17 mouse cellular contexts compared by ENCODE assay signal in the genomic region with DNA sequence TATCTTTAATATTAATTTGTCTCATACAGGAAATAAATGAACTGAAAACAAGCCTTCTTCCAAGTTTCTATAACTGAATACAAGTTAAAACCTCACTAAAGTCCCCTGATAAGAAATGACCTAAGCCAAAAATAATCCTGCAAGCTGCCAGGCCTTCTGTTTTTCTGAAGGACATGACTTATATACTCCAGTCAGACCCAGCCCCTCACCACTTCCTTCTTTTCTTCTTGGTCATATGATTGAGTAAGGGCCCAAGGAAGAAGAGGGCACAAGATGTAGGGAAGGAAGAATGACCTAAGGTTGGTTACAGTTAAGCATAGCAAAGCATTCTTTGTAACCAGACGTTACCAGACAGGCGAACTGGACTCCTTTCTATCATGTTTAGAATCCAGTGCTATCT. TPM values are rescaled to one million over a fixed set of nuclear protein-coding genes. Genes with fewer than 3 reads are reported as not detected.
DNase-seq lines count a peak whose midpoint lies in the region; ATAC-seq and TF ChIP-seq lines count a peak whose summit lies in the region.
"Had no signal": no experiment of that assay in that cellular context is flagged by ENCODE, and none has a peak within 500 bp of the region (broad histone marks: within the 10 kb centered on the region; RNA-seq: fewer than 3 reads in every experiment).

No protein-coding gene starts in this region.

- no peak overlapping the region for H3K4me3 ChIP-seq in kidney, postnatal 0 days (replicated peaks; ENCODE audit: low read depth, low read length)
- H3K4me3 ChIP-seq: hindbrain, embryonic 10.5 days; midbrain, embryonic 12.5 days had no signal

- no peak overlapping the region for H3K4me2 ChIP-seq in kidney, postnatal 0 days (ENCODE audit: low read length)
- H3K4me2 ChIP-seq: midbrain, embryonic 12.5 days had no signal

- 79% methylated on average over 2 of the region's 2 CpGs for WGBS in kidney, postnatal 0 days

- no peaks in the 10 kb centered on the region for H3K36me3 ChIP-seq in kidney, postnatal 0 days (ENCODE audit: insufficient read depth, low read length)
- H3K36me3 ChIP-seq: hindbrain, embryonic 10.5 days; midbrain, embryonic 12.5 days had no signal

- peak overlapping the region; percentile 70 for H3K27ac ChIP-seq in kidney, postnatal 0 days
- H3K27ac ChIP-seq: hindbrain, embryonic 10.5 days; midbrain, embryonic 12.5 days had no signal

- no peaks in the 10 kb centered on the region for H3K4me1 ChIP-seq in kidney, postnatal 0 days (replicated peaks; ENCODE audit: insufficient read depth, low read length)
- H3K4me1 ChIP-seq: hindbrain, embryonic 10.5 days; midbrain, embryonic 12.5 days had no signal

- no peak for TF ChIP-seq CTCF in kidney, postnatal 0 days (IDR thresholded peaks at IDR 0.05; ENCODE audit: low read depth)

- no peaks in the 10 kb centered on the region for H3K9me3 ChIP-seq in kidney, postnatal 0 days (replicated peaks; ENCODE audit: low read length)
- H3K9me3 ChIP-seq: hindbrain, embryonic 10.5 days; midbrain, embryonic 12.5 days had no signal

- no peak for ATAC-seq in kidney, postnatal 0 days (replicated peaks; ENCODE audit: low FRiP score, low read depth)
- peak; percentile 86 for ATAC-seq in megakaryocyte, adult 5-6 weeks (ENCODE audit: poor library complexity, severe bottlenecking)
- no peak for ATAC-seq in megakaryocyte-erythroid progenitor cell, adult 5-6 weeks (replicated peaks; ENCODE audit: low FRiP score, low TSS enrichment, poor library complexity, severe bottlenecking)
- ATAC-seq: forebrain, embryonic 16.5 days; inflammation-experienced regulatory T-cells, adult 6 months; Patski had no signal

- peak; percentile 94 for DNase-seq in heart, adult 11 months
- DNase-seq in heart, adult 8-10 months (ENCODE audit: low spot score) = no peak
- DNase-seq in kidney, postnatal 0 days (ENCODE audit: low spot score) = peak; percentile 54
- no peak for DNase-seq in kidney, postnatal 36 days
- DNase-seq in c-Kit-positive CD71-negative TER-119-negative erythroid progenitor cells, embryonic 14.5 days (ENCODE audit: low read depth) = peak; percentile 33
- DNase-seq in neural tube, embryonic 10.5 days (ENCODE audit: extremely low spot score, low spot score) = no peak
- DNase-seq: cerebellum, adult 8-10 months; embryo, embryonic 11 days; gastrocnemius, postnatal 10 days; thymus, postnatal 25 days had no signal

- no peaks in the 10 kb centered on the region for H3K27me3 ChIP-seq in kidney, postnatal 0 days (ENCODE audit: insufficient read depth, low read length)
- H3K27me3 ChIP-seq: midbrain, embryonic 12.5 days; Patski had no signal

- H3K9ac ChIP-seq in kidney, postnatal 0 days (ENCODE audit: low read depth, low read length) = no peak overlapping the region
- H3K9ac ChIP-seq: midbrain, embryonic 12.5 days had no signal

RNA-seq across cellular contexts. Expression of a gene that starts 21.1 kb away (rescaled TPM):
- 10 to 100 TPM; 19.9 to 26.1 (median 22.1) TPM for total RNA-seq in heart, adult 8-10 months (2022)
- 99.9 and 110 TPM in 2 replicates for polyA plus RNA-seq in kidney, postnatal 0 days (2015; fragmentation: Nextera tagmentation; extraction: Ambion mirVana)
- 7.1 and 7.5 TPM in 2 replicates for total RNA-seq in megakaryocyte, adult 5-6 weeks (2015)
- total RNA-seq in megakaryocyte, adult 5-6 weeks (2017) = 10.4 and 10.7 TPM in 2 replicates
- total RNA-seq in megakaryocyte-erythroid progenitor cell, adult 5-6 weeks (2014; fragmentation: Nextera tagmentation) = not detected in 2 replicates
- total RNA-seq in megakaryocyte-erythroid progenitor cell, adult 5-6 weeks (2017) = not detected in 2 replicates

Comparison
In these comparisons a context has a peak if more than half of its experiments do, and no peak if none do; other contexts are left out.
1. DNase-seq: peak in heart, adult 11 months (single experiment), kidney, postnatal 0 days (single experiment) and c-Kit-positive CD71-negative TER-119-negative erythroid progenitor cells, embryonic 14.5 days (single experiment); none in heart, adult 8-10 months (single experiment), kidney, postnatal 36 days (0 of 2) and neural tube, embryonic 10.5 days (single experiment).
2. RNA of a gene that starts 21.1 kb away (total RNA-seq): 19.9 to 26.1 TPM in heart, adult 8-10 months and 7.1 to 10.7 TPM in megakaryocyte, adult 5-6 weeks; not detected in megakaryocyte-erythroid progenitor cell, adult 5-6 weeks; every median in the first group is over 4 times any median in the second.